Mouse (Mus musculus) layer of hippocampus, postnatal 25 days (tissue): ENCODE data around the gene Adam20. TPM values are rescaled to one million over a fixed set of nuclear protein-coding genes. Genes with fewer than 3 reads are reported as not detected.
"Not testable (repeated sequence)": the region's sequence is repeated elsewhere in the genome, so short reads cannot be mapped to it uniquely, and the experiment has no call there.

Experiments used
- DNase-seq, 2 experiments: peaks; one replicate each; pipeline ENCODE4 v3.0.0; 2022; ENCODE audit warnings: mixed read lengths in 2 of 2, low spot score in 1 of 2; ENCODE audit errors: extremely low spot score in 1 of 2
- total RNA-seq, 2 experiments: library from RNA; stranded (reverse); gene quantifications; 2 replicates each; pipeline ENCODE4 v1.2.3; 2021

Adam20 gene
- not detected for total RNA-seq

DNA sequence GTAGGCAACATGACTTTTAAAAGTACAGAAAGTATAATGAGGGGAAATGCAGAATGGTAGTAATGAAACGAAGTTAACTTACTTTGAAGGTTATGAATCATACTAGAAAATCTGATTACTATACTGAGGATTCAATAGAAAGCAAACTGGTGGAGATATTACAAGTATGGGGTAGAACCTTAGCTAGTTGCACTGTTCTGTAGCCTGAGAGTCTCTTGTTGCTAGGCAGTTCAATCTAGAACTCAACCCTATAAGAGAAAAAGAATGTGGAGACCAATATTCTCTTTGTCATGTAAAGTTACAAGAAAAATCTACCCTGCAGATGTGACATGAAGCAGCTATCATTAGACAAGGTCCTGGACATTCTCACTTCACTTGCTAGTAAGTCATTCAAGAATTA is at the start of gene Adam20:
Gene Adam20 (plus strand): TSS at position 301 of the 400 bp plus-strand sequence.
- DNase-seq: not testable (repeated sequence)

DNA sequence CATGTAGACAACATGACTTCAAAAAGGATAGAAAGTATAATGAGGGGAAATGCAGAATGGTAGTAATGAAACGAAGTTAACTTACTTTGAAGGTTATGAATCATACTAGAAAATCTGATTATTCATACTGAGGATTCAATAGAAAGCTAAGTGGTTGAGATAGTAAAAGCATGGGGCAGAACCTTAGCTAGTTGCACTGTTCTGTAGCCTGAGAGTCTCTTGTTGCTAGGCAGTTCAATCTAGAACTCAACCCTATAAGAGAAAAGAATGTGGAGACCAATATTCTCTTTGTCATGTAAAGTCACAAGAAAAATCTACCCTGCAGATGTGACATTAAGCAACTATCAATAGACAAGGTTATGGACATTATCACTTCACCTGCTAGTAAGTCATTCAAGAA is 41.2 kb upstream of the Adam20 start, which contains the start of gene Adam25:
Gene Adam25 (plus strand): TSS at position 301 of the 400 bp plus-strand sequence.
- not testable (repeated sequence) for DNase-seq

GRCm38 (mm10) chr8:40783320-40783719 is 9.8 kb upstream of the Adam20 start:
- DNase-seq: no peak

GRCm38 (mm10) chr8:40803379-40804079 is 10.5 kb downstream of the Adam20 start:
- DNase-seq: no peak

Other genes with a start within 250 kb of the Adam20 start
- not detected for gene Adam24, start 118.2 kb upstream of the Adam20 start, total RNA-seq
- gene Adam25, start 41.1 kb upstream of the Adam20 start, total RNA-seq: not detected
- gene Adam39, start 29.7 kb downstream of the Adam20 start, total RNA-seq: not detected